Mouse (Mus musculus) duodenum, adult 2 months (tissue): ENCODE measurements around the gene Epm2a. TPM values are rescaled to one million over a fixed set of nuclear protein-coding genes. Genes with fewer than 3 reads are reported as not detected.

ENCODE experiments used
- polyA plus RNA-seq: library from polyadenylated mRNA; depleted of rRNA; stranded (reverse); fragments of >200 nt; gene quantifications from 2 replicates; pipeline ENCODE4 v1.2.3, GENCODE M21; 2012; ENCODE audit warnings: low replicate concordance; rRNA removed

Gene Epm2a
- polyA plus RNA-seq = 1.8 and 4.3 TPM in 2 replicates

DNA sequence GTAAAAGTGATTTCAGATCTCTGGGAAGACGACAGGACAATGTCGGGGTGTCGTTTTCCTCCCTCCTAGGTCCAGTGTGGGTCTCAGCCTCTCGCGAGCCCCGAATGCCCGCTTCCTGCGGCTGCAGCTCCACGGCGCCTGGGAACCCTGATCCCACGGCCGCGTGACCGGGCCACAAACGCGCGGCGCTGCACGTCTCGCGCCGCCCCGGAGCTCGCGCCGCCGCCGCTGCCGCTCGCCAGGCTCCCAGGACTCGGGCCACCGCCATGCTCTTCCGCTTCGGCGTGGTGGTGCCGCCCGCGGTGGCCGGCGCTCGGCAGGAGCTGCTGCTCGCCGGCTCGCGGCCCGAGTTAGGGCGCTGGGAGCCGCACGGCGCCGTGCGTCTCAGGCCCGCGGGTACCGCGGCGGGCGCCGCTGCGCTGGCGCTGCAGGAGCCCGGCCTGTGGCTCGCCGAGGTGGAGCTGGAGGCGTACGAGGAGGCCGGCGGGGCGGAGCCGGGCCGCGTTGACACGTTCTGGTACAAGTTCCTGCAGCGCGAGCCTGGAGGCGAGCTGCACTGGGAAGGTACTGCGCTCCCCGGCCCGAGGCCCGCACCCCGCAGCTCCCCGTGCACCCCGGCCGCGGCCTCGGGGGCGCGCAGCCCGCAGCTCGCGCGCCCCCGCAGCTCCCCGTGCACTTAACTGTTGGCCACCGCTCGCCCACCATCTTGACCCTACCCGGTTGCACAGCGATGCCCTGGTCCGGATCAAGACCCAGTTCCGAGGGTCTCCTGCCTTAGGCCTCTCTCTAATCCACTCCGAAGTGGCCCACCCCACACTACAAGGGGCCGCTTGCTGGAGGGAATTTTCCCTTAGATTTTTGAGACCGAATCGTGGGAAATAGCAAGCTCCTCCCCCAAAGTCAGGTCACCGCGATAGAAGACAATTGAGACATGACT lies at the start of gene Epm2a:
Gene Epm2a (plus strand): TSS at position 200 of the 937 bp plus-strand sequence.

Other genes with a start within 250 kb of the Epm2a start
- 0.23 and 0.42 TPM in 2 replicates for gene Shprh, start 194.0 kb upstream of the Epm2a start, polyA plus RNA-seq
- 0.34 and 0.52 TPM in 2 replicates for gene Fbxo30, start 62.1 kb upstream of the Epm2a start, polyA plus RNA-seq